Mouse (Mus musculus): ENCODE results near the gene Cdyl. TPM values are rescaled to one million over a fixed set of nuclear protein-coding genes. Genes with fewer than 3 reads are reported as not detected.
A peak's percentile ranks its signal among the peaks of the same experiment; 100 is the strongest.

Cdyl gene
- polyA plus RNA-seq, 1 experiment, result 41.1 TPM

DNA sequence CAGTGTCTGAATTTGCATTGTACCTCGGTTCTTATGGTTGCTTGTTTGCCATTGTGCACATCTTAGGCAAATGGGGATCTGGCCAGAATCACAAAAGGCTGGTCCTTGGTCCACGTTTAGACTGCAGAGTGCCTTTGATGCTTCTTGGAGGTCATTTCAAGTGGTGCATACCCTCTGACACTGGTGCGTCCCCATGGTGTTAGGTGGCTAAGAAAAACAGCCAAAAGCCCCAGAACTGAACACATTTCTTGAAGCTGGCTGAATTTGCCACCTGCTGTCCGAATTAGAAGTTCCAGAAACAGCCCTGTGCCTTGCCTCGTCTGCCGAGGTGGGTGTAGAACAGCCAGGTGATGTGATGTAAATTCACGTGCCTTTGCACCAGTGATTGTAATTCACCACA, 197.9 kb downstream of the Cdyl start:
- Histone ChIP-seq H3K27me3 (ENCODE audit: control insufficient read depth, insufficient read depth, low read length, poor library complexity, severe bottlenecking) (no peaks in the 10 kb centered on the region), H3K4me1 (ENCODE audit: control insufficient read depth, insufficient read depth, low read length) (peaks cover 4% of the 10 kb centered on the region), H3K4me3 (ENCODE audit: low read depth, low read length) (no peak overlapping the region), H3K9me3 (replicated peaks; ENCODE audit: control insufficient read depth, insufficient read depth, low read length, poor library complexity, severe bottlenecking) (no peaks in the 10 kb centered on the region), H3K9ac (ENCODE audit: low read depth, poor library complexity, severe bottlenecking) (no peak overlapping the region), H3K27ac (ENCODE audit: insufficient read depth, low read length) (peak overlapping the region; percentile 6; the same call in 1 of the 2 replicates), H3K36me3 (ENCODE audit: control insufficient read depth, insufficient read depth, low read length, poor library complexity, severe bottlenecking) (peaks cover 25% of the 10 kb centered on the region)
- no peak for TF ChIP-seq EP300 (IDR thresholded peaks at IDR 0.05; ENCODE audit: insufficient read depth, low read depth, low read length)

DNA sequence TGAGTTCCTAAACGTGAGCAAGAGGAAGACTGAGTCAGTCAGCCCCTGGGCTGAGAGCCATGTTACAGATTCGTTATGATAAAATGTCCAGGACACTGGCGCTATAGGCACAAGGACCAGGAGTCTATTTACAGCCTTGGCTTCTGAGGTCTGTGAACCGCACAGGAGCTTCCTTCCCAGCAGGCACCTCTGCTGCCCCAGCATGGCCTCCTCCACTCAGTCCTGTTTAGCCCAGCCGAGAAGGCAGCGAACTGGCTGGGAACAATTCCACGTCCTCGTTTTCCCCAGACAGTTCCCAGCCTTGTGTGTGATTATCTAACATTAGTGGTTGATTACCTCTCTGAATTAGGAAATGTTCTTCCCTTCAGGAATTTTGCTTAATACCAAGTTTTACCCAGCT, 201.3 kb downstream of the Cdyl start:
- Histone ChIP-seq H3K27ac (ENCODE audit: insufficient read depth, low read length) (no peak overlapping the region), H3K36me3 (ENCODE audit: control insufficient read depth, insufficient read depth, low read length, poor library complexity, severe bottlenecking) (peaks cover 44% of the 10 kb centered on the region), H3K4me3 (ENCODE audit: low read depth, low read length) (no peak overlapping the region), H3K4me1 (ENCODE audit: control insufficient read depth, insufficient read depth, low read length) (peaks cover 2% of the 10 kb centered on the region), H3K9me3 (replicated peaks; ENCODE audit: control insufficient read depth, insufficient read depth, low read length, poor library complexity, severe bottlenecking) (no peaks in the 10 kb centered on the region), H3K27me3 (ENCODE audit: control insufficient read depth, insufficient read depth, low read length, poor library complexity, severe bottlenecking) (no peaks in the 10 kb centered on the region), H3K9ac (ENCODE audit: low read depth, poor library complexity, severe bottlenecking) (no peak overlapping the region)
- TF ChIP-seq POLR2A (IDR thresholded peaks at IDR 0.05; ENCODE audit: insufficient read depth, low read length) (no peak), CTCF (IDR thresholded peaks at IDR 0.05; ENCODE audit: low read depth, low read length) (no peak), EP300 (IDR thresholded peaks at IDR 0.05; ENCODE audit: insufficient read depth, low read depth, low read length) (no peak)

DNA sequence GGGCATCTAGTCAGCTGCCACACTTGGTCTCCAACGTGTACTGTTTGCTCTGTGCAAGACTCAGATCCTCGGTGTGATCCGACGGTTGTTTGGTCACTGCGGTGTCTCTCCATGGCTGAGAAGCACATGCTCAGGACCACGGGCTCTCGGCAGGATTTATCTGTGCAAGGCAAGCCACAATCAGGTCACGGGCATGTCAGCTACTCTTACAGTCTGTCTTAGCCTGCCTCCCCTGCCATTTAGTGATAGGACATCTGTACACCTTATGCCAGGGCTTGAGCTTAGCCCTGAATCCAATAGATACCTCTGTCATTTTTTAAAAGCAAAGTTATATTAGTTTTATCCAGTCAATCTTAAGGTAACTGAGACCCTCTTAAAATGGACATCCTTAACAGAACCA, 211.0 kb downstream of the Cdyl start:
- Histone ChIP-seq H3K36me3 (ENCODE audit: control insufficient read depth, insufficient read depth, low read length, poor library complexity, severe bottlenecking) (peaks cover 19% of the 10 kb centered on the region), H3K9me3 (replicated peaks; ENCODE audit: control insufficient read depth, insufficient read depth, low read length, poor library complexity, severe bottlenecking) (no peaks in the 10 kb centered on the region), H3K4me1 (ENCODE audit: control insufficient read depth, insufficient read depth, low read length) (no peaks in the 10 kb centered on the region), H3K9ac (ENCODE audit: low read depth, poor library complexity, severe bottlenecking) (no peak overlapping the region), H3K27ac (ENCODE audit: insufficient read depth, low read length) (no peak overlapping the region), H3K4me3 (ENCODE audit: low read depth, low read length) (no peak overlapping the region), H3K27me3 (ENCODE audit: control insufficient read depth, insufficient read depth, low read length, poor library complexity, severe bottlenecking) (no peaks in the 10 kb centered on the region)
- TF ChIP-seq EP300 (IDR thresholded peaks at IDR 0.05; ENCODE audit: insufficient read depth, low read depth, low read length) (no peak), CTCF (IDR thresholded peaks at IDR 0.05; ENCODE audit: low read depth, low read length) (no peak), POLR2A (IDR thresholded peaks at IDR 0.05; ENCODE audit: insufficient read depth, low read length) (no peak)

DNA sequence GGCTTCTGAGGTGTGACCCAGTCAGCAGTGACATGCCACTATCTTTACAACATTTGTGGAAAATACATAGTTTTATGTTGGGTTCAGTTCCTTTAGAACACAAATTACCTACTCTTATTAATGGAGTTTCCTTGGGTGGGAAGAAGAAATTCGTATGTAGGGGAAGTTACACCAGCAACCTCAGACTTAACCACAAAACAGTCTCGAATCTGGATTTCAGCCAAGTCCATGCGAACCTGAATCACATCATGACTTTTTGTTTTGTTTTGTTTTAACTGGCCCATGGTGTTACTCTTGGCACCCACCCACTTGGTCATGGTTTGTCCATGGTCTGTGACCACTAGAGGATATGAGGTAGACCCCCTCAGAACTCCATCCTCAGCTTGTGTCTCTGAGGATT, 211.5 kb downstream of the Cdyl start:
- no peaks in the 10 kb centered on the region for H3K4me1 ChIP-seq (ENCODE audit: control insufficient read depth, insufficient read depth, low read length)
- H3K4me3 ChIP-seq (ENCODE audit: low read depth, low read length), result no peak overlapping the region
- no peak overlapping the region for H3K27ac ChIP-seq (ENCODE audit: insufficient read depth, low read length)
- H3K9me3 ChIP-seq (replicated peaks; ENCODE audit: control insufficient read depth, insufficient read depth, low read length, poor library complexity, severe bottlenecking), result no peaks in the 10 kb centered on the region
- no peaks in the 10 kb centered on the region for H3K27me3 ChIP-seq (ENCODE audit: control insufficient read depth, insufficient read depth, low read length, poor library complexity, severe bottlenecking)
- no peak overlapping the region for H3K9ac ChIP-seq (ENCODE audit: low read depth, poor library complexity, severe bottlenecking)
- no peak for TF ChIP-seq POLR2A (IDR thresholded peaks at IDR 0.05; ENCODE audit: insufficient read depth, low read length)
- no peak for TF ChIP-seq CTCF (IDR thresholded peaks at IDR 0.05; ENCODE audit: low read depth, low read length)
- no peak for TF ChIP-seq EP300 (IDR thresholded peaks at IDR 0.05; ENCODE audit: insufficient read depth, low read depth, low read length)
- H3K36me3 ChIP-seq (ENCODE audit: control insufficient read depth, insufficient read depth, low read length, poor library complexity, severe bottlenecking), result peaks cover 16% of the 10 kb centered on the region

DNA sequence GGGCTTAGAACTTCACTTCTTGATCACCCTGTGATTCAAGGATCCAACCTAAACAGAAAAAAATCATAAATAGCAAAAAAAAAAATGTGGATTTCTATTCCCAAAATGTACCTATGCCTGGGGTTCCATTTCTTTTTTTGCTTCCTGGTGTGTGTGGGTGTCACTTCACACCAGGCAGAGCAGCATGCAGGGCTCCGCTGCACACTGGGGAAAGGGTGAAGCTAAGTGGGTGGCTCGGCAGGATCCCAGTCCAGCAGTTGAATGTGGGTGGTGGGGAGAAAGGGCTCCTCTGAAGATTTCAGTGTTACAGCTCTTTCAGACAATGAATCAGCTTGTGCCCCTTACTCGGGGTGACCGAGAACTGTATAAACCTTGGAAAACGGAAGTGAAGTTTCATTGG, 215.8 kb downstream of the Cdyl start:
- H3K9ac ChIP-seq (ENCODE audit: low read depth, poor library complexity, severe bottlenecking), result no peak overlapping the region
- TF ChIP-seq CTCF (IDR thresholded peaks at IDR 0.05; ENCODE audit: low read depth, low read length) (no peak), POLR2A (IDR thresholded peaks at IDR 0.05; ENCODE audit: insufficient read depth, low read length) (no peak), EP300 (IDR thresholded peaks at IDR 0.05; ENCODE audit: insufficient read depth, low read depth, low read length) (no peak)
- H3K36me3 ChIP-seq (ENCODE audit: control insufficient read depth, insufficient read depth, low read length, poor library complexity, severe bottlenecking), result peaks cover 10% of the 10 kb centered on the region
- no peaks in the 10 kb centered on the region for H3K27me3 ChIP-seq (ENCODE audit: control insufficient read depth, insufficient read depth, low read length, poor library complexity, severe bottlenecking)
- H3K4me3 ChIP-seq (ENCODE audit: low read depth, low read length), result no peak overlapping the region
- no peaks in the 10 kb centered on the region for H3K4me1 ChIP-seq (ENCODE audit: control insufficient read depth, insufficient read depth, low read length)
- no peaks in the 10 kb centered on the region for H3K9me3 ChIP-seq (replicated peaks; ENCODE audit: control insufficient read depth, insufficient read depth, low read length, poor library complexity, severe bottlenecking)
- no peak overlapping the region for H3K27ac ChIP-seq (ENCODE audit: insufficient read depth, low read length)

DNA sequence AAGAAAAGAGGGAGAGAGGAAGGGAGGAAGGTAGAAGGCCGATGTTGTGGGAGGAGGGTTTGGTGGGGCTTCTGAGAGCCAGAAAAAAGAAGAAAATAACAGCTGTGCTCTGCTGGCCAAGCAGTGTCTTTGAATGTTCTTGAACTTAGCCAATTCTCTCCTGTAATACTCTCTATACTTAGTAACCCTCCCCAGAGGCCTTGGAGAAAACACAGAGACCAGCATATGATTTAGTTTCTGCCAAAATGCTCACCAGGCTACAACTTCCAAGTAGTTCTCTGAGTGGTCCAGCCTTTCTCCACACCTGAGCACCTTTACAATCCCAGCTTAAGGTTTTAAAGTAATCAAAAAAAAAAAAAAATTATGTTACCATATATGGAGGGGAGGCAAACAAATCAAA, 218.6 kb downstream of the Cdyl start:
- no peak overlapping the region for H3K27ac ChIP-seq (ENCODE audit: insufficient read depth, low read length)
- peaks cover 2% of the 10 kb centered on the region for H3K4me1 ChIP-seq (ENCODE audit: control insufficient read depth, insufficient read depth, low read length)
- H3K27me3 ChIP-seq (ENCODE audit: control insufficient read depth, insufficient read depth, low read length, poor library complexity, severe bottlenecking), result no peaks in the 10 kb centered on the region
- no peak overlapping the region for H3K9ac ChIP-seq (ENCODE audit: low read depth, poor library complexity, severe bottlenecking)
- H3K4me3 ChIP-seq (ENCODE audit: low read depth, low read length), result no peak overlapping the region
- TF ChIP-seq EP300 (IDR thresholded peaks at IDR 0.05; ENCODE audit: insufficient read depth, low read depth, low read length) (no peak), CTCF (IDR thresholded peaks at IDR 0.05; ENCODE audit: low read depth, low read length) (no peak), POLR2A (IDR thresholded peaks at IDR 0.05; ENCODE audit: insufficient read depth, low read length) (no peak)
- H3K36me3 ChIP-seq (ENCODE audit: control insufficient read depth, insufficient read depth, low read length, poor library complexity, severe bottlenecking), result no peaks in the 10 kb centered on the region; the same call in 1 of the 2 replicates
- H3K9me3 ChIP-seq (replicated peaks; ENCODE audit: control insufficient read depth, insufficient read depth, low read length, poor library complexity, severe bottlenecking), result no peaks in the 10 kb centered on the region

Measured in ES-Bruce4 (cell line).